Mouse (Mus musculus) thymus, postnatal 25 days (tissue): ENCODE data around the gene Zmpste24.
A peak's percentile ranks its signal among the peaks of the same experiment; 100 is the strongest.

ENCODE experiments used
- DNase-seq: peaks from one replicate; pipeline ENCODE4 v3.0.0; 2022

Gene Zmpste24

GRCm38 (mm10) chr4:121031440-121031839, 66.6 kb downstream of the Zmpste24 start:
- no peak for DNase-seq

DNA sequence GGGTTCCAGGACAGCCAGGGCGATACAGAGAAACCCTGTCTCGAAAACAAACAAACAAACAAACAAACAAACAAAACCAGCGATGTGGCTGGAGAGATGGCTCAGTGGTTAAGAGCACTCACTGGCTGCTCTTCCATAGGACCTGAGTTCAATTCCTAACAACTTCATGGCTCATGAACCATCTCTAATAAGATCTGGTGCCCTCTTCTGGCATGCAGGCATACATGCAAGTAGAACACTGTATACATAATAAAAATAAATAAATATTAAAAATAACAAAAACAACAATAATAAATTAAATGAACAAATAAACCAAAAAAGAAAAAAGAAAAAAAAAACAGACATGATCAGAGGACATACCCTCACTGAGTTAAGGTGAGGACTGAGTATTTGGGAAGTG, 68.4 kb downstream of the Zmpste24 start:
- DNase-seq, result no peak

GRCm38 (mm10) chr4:121028659-121029392, 69.2 kb downstream of the Zmpste24 start:
- DNase-seq, result peak; percentile 46

- DNase-seq, result no peak
Measured at GRCm38 (mm10) chr4:121028146-121028545, 69.9 kb downstream of the Zmpste24 start.

DNA sequence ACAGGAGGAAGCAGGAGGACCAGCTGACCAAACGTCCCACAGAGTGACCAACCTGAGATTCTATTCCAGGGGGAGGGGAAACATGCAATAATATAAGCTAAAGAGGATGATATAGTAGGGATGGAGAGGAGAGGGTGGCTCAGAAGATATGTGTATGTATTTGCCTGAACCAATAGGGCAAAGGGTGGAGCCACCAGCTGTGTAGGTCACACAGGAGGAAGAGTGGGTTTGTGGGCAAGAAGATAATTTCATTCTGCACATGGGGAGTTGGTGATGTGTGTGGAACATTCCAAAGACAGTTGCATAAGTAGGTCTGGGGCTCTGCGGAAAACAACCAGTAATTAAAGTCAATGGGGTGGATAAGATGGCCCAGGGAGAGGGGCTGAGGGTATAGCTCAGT, 72.4 kb downstream of the Zmpste24 start:
- no peak for DNase-seq

DNA sequence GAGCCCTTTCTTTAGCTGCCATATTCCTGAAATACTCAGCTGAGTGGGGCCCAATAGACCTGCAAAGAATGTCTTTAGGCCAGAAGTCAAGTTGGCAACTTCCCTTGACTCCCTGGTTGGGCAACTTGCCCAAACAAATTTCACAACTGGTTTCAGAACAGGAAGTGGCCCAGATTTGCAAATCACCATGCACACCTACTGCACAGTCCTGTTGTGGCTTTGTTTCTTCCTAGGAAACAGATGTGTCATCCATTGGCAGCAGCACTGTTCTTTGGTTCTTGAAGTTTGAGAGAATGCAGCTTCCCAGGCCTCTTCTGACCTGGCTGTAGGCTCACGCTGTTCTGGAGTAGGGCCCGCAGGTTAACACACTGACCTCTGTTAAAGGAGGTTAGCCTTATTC, 74.1 kb downstream of the Zmpste24 start:
- no peak for DNase-seq

DNA sequence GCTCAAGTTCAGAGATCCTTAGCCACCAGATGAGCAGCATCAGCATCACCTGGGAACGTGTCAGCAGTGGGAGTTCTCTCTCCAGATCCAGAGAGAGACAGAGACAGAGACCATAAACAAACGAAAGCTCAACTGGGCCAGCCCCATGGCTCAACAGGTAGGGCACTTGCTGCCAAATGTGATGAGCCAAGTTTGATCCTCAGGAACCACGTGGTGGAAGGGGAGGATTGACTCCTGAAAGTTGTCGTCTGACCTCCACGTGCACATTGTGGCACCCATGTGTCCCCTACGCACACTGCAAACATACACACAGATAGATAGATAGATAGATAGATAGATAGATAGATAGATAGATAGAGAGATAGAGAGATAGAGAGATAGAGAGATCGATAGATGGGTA, 74.6 kb downstream of the Zmpste24 start:
- no peak for DNase-seq

- DNase-seq, result no peak
Measured at GRCm38 (mm10) chr4:121021911-121022310, 76.1 kb downstream of the Zmpste24 start.

GRCm38 (mm10) chr4:121020040-121020790, 77.8 kb downstream of the Zmpste24 start:
- DNase-seq, result no peak

DNA sequence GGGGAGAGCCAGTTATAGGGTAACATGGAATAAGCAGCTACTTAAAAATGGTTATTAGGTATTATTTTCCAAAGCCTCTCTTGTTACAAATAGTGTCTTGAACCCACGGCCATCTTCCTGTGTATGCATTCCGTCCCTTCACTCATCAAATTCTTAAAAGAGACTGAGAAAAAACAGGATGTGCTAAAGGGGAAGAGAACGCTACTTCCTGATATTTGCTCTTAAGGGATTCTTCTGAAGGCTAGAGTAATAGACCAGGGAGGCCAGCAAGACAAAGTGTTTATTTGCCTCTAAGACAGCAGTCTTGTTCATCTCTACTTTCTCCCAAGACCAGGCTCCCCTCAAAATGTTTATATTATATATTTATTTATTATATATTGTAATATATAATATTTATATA, 79.8 kb downstream of the Zmpste24 start:
- DNase-seq, result no peak

GRCm38 (mm10) chr4:121016928-121017657, 80.9 kb downstream of the Zmpste24 start, which contains the start of gene Smap2:
TSS of gene Smap2 (minus strand) at chr4:121017247.
- DNase-seq, result peak; percentile 99

- DNase-seq, result peak; percentile 54
Measured at GRCm38 (mm10) chr4:121016021-121016898, 81.8 kb downstream of the Zmpste24 start.

DNA sequence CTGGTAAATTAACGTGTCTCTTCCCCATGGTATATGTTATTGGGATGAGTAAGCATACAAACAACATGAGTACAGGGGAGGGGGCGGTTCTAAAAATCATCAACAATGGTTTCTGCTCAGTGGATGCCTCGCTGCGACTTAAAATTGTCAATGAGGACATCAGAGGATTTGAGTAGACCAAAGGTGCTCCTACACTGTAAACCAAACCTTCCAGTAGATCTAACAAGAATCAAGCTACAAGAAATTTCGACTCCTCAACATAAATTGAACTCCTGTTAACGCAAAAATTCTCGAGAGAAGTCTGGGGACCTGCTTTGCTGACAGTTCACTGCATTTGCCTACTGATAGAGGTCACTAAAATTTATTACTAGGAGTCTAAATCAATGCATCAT, 82.8 kb downstream of the Zmpste24 start:
- no peak for DNase-seq

DNA sequence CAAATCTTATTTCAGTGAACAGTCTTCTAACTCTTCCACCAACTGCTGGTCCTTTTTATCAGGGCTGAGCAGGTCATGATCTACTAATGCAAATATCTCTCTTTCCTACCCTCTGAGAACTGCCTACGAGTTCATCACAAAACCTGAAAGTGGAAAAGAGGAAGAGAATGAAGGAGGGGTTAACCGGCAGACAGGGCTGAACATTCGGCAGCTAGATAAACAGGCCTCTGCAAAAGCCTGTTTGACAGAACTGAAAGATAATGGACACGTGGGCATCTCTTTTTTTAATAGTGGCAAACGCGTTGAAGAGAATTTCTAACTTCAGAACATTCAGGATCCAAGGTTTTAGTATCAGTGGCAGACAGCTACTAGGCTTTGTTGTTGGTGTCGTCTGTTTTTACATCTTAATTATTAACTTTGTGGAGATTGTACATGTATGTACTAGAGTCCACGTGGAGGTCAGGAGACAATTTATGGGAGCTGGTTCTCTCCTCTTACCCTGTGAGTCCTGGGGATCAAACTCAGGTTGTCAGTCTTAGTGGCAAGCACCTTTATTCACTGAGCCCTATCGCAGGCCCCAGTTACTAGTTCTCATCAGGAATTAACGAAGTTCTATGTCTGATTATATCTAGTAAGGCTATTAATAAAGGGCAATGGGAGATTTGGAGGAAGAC, 83.3 kb downstream of the Zmpste24 start:
- no peak for DNase-seq

- DNase-seq, result no peak
Measured at GRCm38 (mm10) chr4:121010770-121011549, 87.1 kb downstream of the Zmpste24 start.
